Mouse (Mus musculus): ENCODE data around the gene Gm47429. TPM values are rescaled to one million over a fixed set of nuclear protein-coding genes. Genes with fewer than 3 reads are reported as not detected.

Gene Gm47429
- polyA plus RNA-seq, 1 experiment: not detected

GRCm38 (mm10) chr13:50417389-50418183 lies 26.1 kb downstream of the Gm47429 start, which contains the start of gene Fbxw17:
TSS of gene Fbxw17 (plus strand) at chr13:50417864.
- H3K27me3 ChIP-seq (ENCODE audit: control insufficient read depth, insufficient read depth, insufficient read length): no peaks in the 10 kb centered on the region

More at GRCm38 (mm10) chr13:50417389-50418183, 26.1 kb downstream of the Gm47429 start, which contains the start of gene Fbxw17:
- TF ChIP-seq MYOG (IDR thresholded peaks at IDR 0.05; ENCODE audit: control insufficient read depth, extremely low read depth, insufficient read length) (no peak), FOSL1 (IDR thresholded peaks at IDR 0.05; ENCODE audit: insufficient read depth, low read length, poor library complexity, severe bottlenecking) (no peak), MAX (IDR thresholded peaks at IDR 0.05) (no peak), CEBPB (IDR thresholded peaks at IDR 0.05; ENCODE audit: low read depth) (no peak), CTCF (IDR thresholded peaks at IDR 0.05; ENCODE audit: control insufficient read depth, insufficient read depth, insufficient read length) (no peak), USF1 (IDR thresholded peaks at IDR 0.05; ENCODE audit: low read depth) (no peak), MYOD1 (IDR thresholded peaks at IDR 0.05; ENCODE audit: control insufficient read depth, insufficient read length, low read depth) (no peak)
- peak within 1 kb of the TSS; percentile 75 for H3ac ChIP-seq (ENCODE audit: control insufficient read depth, insufficient read length, low read depth)
- H3K79me2 ChIP-seq (ENCODE audit: control insufficient read depth, insufficient read depth): peaks cover 19% of the 10 kb centered on the region
- H3K36me3 ChIP-seq (ENCODE audit: control insufficient read depth, insufficient read depth): peaks cover 24% of the 10 kb centered on the region
- H3K79me3 ChIP-seq (ENCODE audit: low read depth): peaks cover 11% of the 10 kb centered on the region
- peak within 1 kb of the TSS; percentile 50 for H3K4me3 ChIP-seq (ENCODE audit: insufficient read depth, poor library complexity, severe bottlenecking)

Other genes starting within 250 kb of the Gm47429 start
- not detected for gene Gm906, start 193.6 kb downstream of the Gm47429 start, polyA plus RNA-seq (2012; fragmentation: generic; extraction: Trizol)
- 23.7 TPM for gene Fbxw17, start 26.0 kb downstream of the Gm47429 start, polyA plus RNA-seq (2012; fragmentation: generic; extraction: Trizol)
- gene Nutm2, start 23.4 kb upstream of the Gm47429 start, polyA plus RNA-seq (2012; fragmentation: generic; extraction: Trizol): not detected
- gene Gm904, start 199.3 kb upstream of the Gm47429 start, polyA plus RNA-seq (2012; fragmentation: generic; extraction: Trizol): not detected

All from C2C12 (cell line).